Mouse (Mus musculus) adrenal gland, adult 18-20 months (tissue): ENCODE measurements at regions not wholly inside any gene's neighbourhood (a gene's known extent, or its start where the extent isn't known, plus 50 kb on each side); places are given as distances from the start of the nearest gene placed in this dataset.

Source experiments
- DNase-seq, 2 experiments: peaks; one replicate each; pipeline ENCODE4 v3.0.0; 2021 to 2022; ENCODE audit warnings: low spot score in 2 of 2

- no peak for DNase-seq
These were observed 197.1 kb upstream of the Tas2r119 start for GRCm38 (mm10) chr15:31979961-31980360.

- no peak for DNase-seq
These were observed 196.3 kb upstream of the Tas2r119 start for GRCm38 (mm10) chr15:31980791-31981190.

GRCm38 (mm10) chr15:31987291-31987690 is 189.8 kb upstream of the Tas2r119 start:
- no peak for DNase-seq

GRCm38 (mm10) chr15:31989093-31989492 is 188.0 kb upstream of the Tas2r119 start:
- no peak for DNase-seq

GRCm38 (mm10) chr15:31989593-31990290 is 187.3 kb upstream of the Tas2r119 start:
- no peak for DNase-seq

GRCm38 (mm10) chr15:31997996-31998395 is 179.1 kb upstream of the Tas2r119 start:
- DNase-seq = no peak

GRCm38 (mm10) chr15:31999553-31999952 is 177.5 kb upstream of the Tas2r119 start:
- DNase-seq = no peak

- no peak for DNase-seq
These were observed 174.1 kb upstream of the Tas2r119 start for GRCm38 (mm10) chr15:32002950-32003422.

GRCm38 (mm10) chr15:32003489-32003888 is 173.6 kb upstream of the Tas2r119 start:
- DNase-seq = no peak

- no peak for DNase-seq
These were observed 171.1 kb upstream of the Tas2r119 start for GRCm38 (mm10) chr15:32005986-32006385.

GRCm38 (mm10) chr15:32009818-32010217 is 167.3 kb upstream of the Tas2r119 start:
- DNase-seq = no peak

- peak; percentile 35 to 43 for DNase-seq
These were observed 165.0 kb upstream of the Tas2r119 start for GRCm38 (mm10) chr15:32012044-32012443.

- DNase-seq = no peak
These were observed 164.3 kb upstream of the Tas2r119 start for GRCm38 (mm10) chr15:32012838-32013237.

GRCm38 (mm10) chr15:32015169-32015568 is 161.9 kb upstream of the Tas2r119 start:
- DNase-seq = no peak

- DNase-seq = no peak
These were observed 156.6 kb upstream of the Tas2r119 start for GRCm38 (mm10) chr15:32020323-32021008.

- no peak for DNase-seq
These were observed 156.0 kb upstream of the Tas2r119 start for GRCm38 (mm10) chr15:32021009-32021602.

GRCm38 (mm10) chr15:32034091-32034490 is 143.0 kb upstream of the Tas2r119 start:
- DNase-seq = no peak

- no peak for DNase-seq
These were observed 142.3 kb upstream of the Tas2r119 start for GRCm38 (mm10) chr15:32034790-32035189.

- no peak for DNase-seq
These were observed 135.3 kb upstream of the Tas2r119 start for GRCm38 (mm10) chr15:32041764-32042163.

GRCm38 (mm10) chr15:32042173-32042572 is 134.9 kb upstream of the Tas2r119 start:
- DNase-seq = no peak

GRCm38 (mm10) chr15:32042589-32042988 is 134.5 kb upstream of the Tas2r119 start:
- no peak for DNase-seq

GRCm38 (mm10) chr15:32043207-32043606 is 133.9 kb upstream of the Tas2r119 start:
- DNase-seq = no peak
